ENCODE assay signal across 8 mouse cellular contexts in the genomic region with DNA sequence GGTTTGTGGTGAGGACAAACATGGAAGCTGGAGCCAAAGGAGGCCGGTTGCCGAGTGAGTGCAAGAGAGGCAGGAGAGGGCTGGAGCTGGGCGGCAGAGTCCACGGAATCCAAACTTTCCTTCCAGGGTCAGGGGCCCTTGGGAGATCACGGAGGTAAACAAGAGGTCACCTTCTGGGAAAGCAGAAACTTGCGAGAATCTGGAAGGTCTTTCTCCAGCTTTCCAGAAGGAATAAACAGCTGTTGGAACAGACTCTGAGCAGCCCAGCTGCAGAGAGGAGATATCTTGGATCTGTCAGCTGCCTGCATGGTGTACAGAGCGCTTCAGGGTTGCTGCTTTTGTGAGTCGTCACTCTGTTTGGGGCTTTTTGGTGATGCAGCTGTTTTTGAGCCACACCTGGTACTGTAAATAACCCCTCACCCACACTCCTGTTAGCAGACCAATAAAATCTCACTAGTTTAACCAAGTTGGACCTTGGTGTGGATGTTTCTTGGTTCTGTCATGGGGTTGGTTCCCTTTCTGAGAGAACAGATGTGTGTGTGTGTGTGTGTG. TPM values are rescaled to one million over a fixed set of nuclear protein-coding genes. Genes with fewer than 3 reads are reported as not detected.
DNase-seq lines count a peak whose midpoint lies in the region; ATAC-seq lines count a peak whose summit lies in the region.

No protein-coding gene starts in this region.

- H3K9ac ChIP-seq in heart, embryonic 13.5 days: peak overlapping the region; percentile 52; the same call in 1 of the 2 replicates
- peak overlapping the region; percentile 28; the same call in 1 of the 2 replicates for H3K9ac ChIP-seq in kidney, embryonic 14.5 days (ENCODE audit: low read depth, low read length)
- H3K9ac ChIP-seq in stomach, embryonic 16.5 days (ENCODE audit: low read length): peak overlapping the region; percentile 38; the same call in 1 of the 2 replicates

- H3K9me3 ChIP-seq in heart, embryonic 13.5 days: no peaks in the 10 kb centered on the region
- no peaks in the 10 kb centered on the region for H3K9me3 ChIP-seq in kidney, embryonic 14.5 days (ENCODE audit: control insufficient read depth, low read length)
- no peaks in the 10 kb centered on the region for H3K9me3 ChIP-seq in stomach, embryonic 16.5 days (replicated peaks; ENCODE audit: control insufficient read depth, low read length)

- H3K27ac ChIP-seq in heart, embryonic 13.5 days (replicated peaks): peak overlapping the region; percentile 66
- peak overlapping the region; percentile 37; the same call in 1 of the 2 replicates for H3K27ac ChIP-seq in kidney, embryonic 14.5 days (ENCODE audit: low read depth, low read length)
- peak overlapping the region; percentile 73 for H3K27ac ChIP-seq in stomach, embryonic 16.5 days (ENCODE audit: low read length)

- no peaks in the 10 kb centered on the region for H3K27me3 ChIP-seq in heart, embryonic 13.5 days (replicated peaks)
- H3K27me3 ChIP-seq in kidney, embryonic 14.5 days (ENCODE audit: control insufficient read depth, insufficient read depth, low read length): no peaks in the 10 kb centered on the region
- no peaks in the 10 kb centered on the region for H3K27me3 ChIP-seq in stomach, embryonic 16.5 days (ENCODE audit: control insufficient read depth, insufficient read depth, low read length)

- ATAC-seq in heart, embryonic 13.5 days (ENCODE audit: extremely low read depth, insufficient number of reproducible peaks, low FRiP score, low TSS enrichment): peak; percentile 38; the same call in 1 of the 2 replicates
- ATAC-seq in kidney, embryonic 14.5 days (ENCODE audit: low FRiP score, low TSS enrichment): peak; percentile 33
- peak; percentile 54; the same call in 1 of the 2 replicates for ATAC-seq in stomach, embryonic 16.5 days (ENCODE audit: insufficient read depth, low FRiP score)

- H3K36me3 ChIP-seq in heart, embryonic 13.5 days: no peaks in the 10 kb centered on the region
- H3K36me3 ChIP-seq in kidney, embryonic 14.5 days (ENCODE audit: control insufficient read depth, insufficient read depth, low read length): no peaks in the 10 kb centered on the region
- no peaks in the 10 kb centered on the region for H3K36me3 ChIP-seq in stomach, embryonic 16.5 days (ENCODE audit: control insufficient read depth, insufficient read depth, low read length)

- H3K4me1 ChIP-seq in heart, embryonic 13.5 days: peaks cover 22% of the 10 kb centered on the region
- H3K4me1 ChIP-seq in kidney, embryonic 14.5 days (ENCODE audit: control insufficient read depth, insufficient read depth, low read length): peaks cover 11% of the 10 kb centered on the region; the same call in 1 of the 2 replicates
- H3K4me1 ChIP-seq in stomach, embryonic 16.5 days (ENCODE audit: control insufficient read depth, insufficient read depth, low read length): peaks cover 4% of the 10 kb centered on the region; the same call in 1 of the 2 replicates

- peak overlapping the region; percentile 49 for H3K4me3 ChIP-seq in heart, embryonic 13.5 days
- no peak overlapping the region for H3K4me3 ChIP-seq in kidney, embryonic 14.5 days (ENCODE audit: low read length)
- peak overlapping the region; percentile 18 for H3K4me3 ChIP-seq in stomach, embryonic 16.5 days (replicated peaks; ENCODE audit: low read length)

- 19% methylated on average over 8 of the region's 8 CpGs for WGBS in heart, embryonic 13.5 days
- WGBS in kidney, embryonic 14.5 days: 18% methylated on average over 8 of the region's 8 CpGs
- 11% methylated on average over 8 of the region's 8 CpGs for WGBS in stomach, embryonic 16.5 days

- DNase-seq in urinary bladder, adult 18-20 months (ENCODE audit: low spot score in 2 of 2): peak; percentile 33
- no peak for DNase-seq in urinary bladder, postnatal 4 days (ENCODE audit: low spot score in 2 of 2)
- DNase-seq in lung, postnatal 36 days: peak; percentile 44
- DNase-seq in cerebellum, adult 9-11 months: no peak
- DNase-seq in cerebellum, adult 11-12 months: no peak

- peak overlapping the region; percentile 83 for H3K4me2 ChIP-seq in heart, embryonic 13.5 days
- H3K4me2 ChIP-seq in kidney, embryonic 14.5 days (replicated peaks; ENCODE audit: low read depth, low read length): peak overlapping the region; percentile 36; the same call in 1 of the 2 replicates
- H3K4me2 ChIP-seq in stomach, embryonic 16.5 days (ENCODE audit: low read depth, low read length): peak overlapping the region; percentile 44

RNA-seq across cellular contexts. Expression of gene Raf1, which starts 40.7 kb away (rescaled TPM):
- 85.0 and 85.7 TPM in 2 replicates for polyA plus RNA-seq in heart, embryonic 13.5 days (2015; fragmentation: Nextera tagmentation; extraction: Ambion mirVana)
- 85.9 and 125 TPM in 2 replicates for polyA plus RNA-seq in kidney, embryonic 14.5 days (2014; fragmentation: Nextera tagmentation; extraction: Ambion mirVana)
- 76.9 and 79.1 TPM in 2 replicates for polyA plus RNA-seq in stomach, embryonic 16.5 days (2015; fragmentation: Nextera tagmentation; extraction: Ambion mirVana)

RNA-seq across cellular contexts. Expression of gene Tmem40, which starts 45.0 kb away (rescaled TPM):
- 1.5 and 2.2 TPM in 2 replicates for polyA plus RNA-seq in heart, embryonic 13.5 days (2015; fragmentation: Nextera tagmentation; extraction: Ambion mirVana)
- 1.4 and 1.8 TPM in 2 replicates for polyA plus RNA-seq in kidney, embryonic 14.5 days (2014; fragmentation: Nextera tagmentation; extraction: Ambion mirVana)
- 34.2 and 42.3 TPM in 2 replicates for polyA plus RNA-seq in stomach, embryonic 16.5 days (2015; fragmentation: Nextera tagmentation; extraction: Ambion mirVana)

RNA-seq across cellular contexts. Expression of gene Cand2, which starts 57.2 kb away (rescaled TPM):
- polyA plus RNA-seq in heart, embryonic 13.5 days (2015; fragmentation: Nextera tagmentation; extraction: Ambion mirVana): 51.2 and 52.5 TPM in 2 replicates
- polyA plus RNA-seq in kidney, embryonic 14.5 days (2014; fragmentation: Nextera tagmentation; extraction: Ambion mirVana): 24.0 and 36.1 TPM in 2 replicates
- 19.6 and 22.6 TPM in 2 replicates for polyA plus RNA-seq in stomach, embryonic 16.5 days (2015; fragmentation: Nextera tagmentation; extraction: Ambion mirVana)

Comparison
In these comparisons a context has a peak if more than half of its experiments do, and no peak if none do; other contexts are left out.
1. DNase-seq: peak in urinary bladder, adult 18-20 months (2 of 2) and lung, postnatal 36 days (single experiment); none in urinary bladder, postnatal 4 days (0 of 2), cerebellum, adult 9-11 months (single experiment) and cerebellum, adult 11-12 months (single experiment).
2. RNA of gene Tmem40, which starts 45.0 kb away (polyA plus RNA-seq): 34.2 to 42.3 TPM in stomach, embryonic 16.5 days; 1.5 to 2.2 TPM in heart, embryonic 13.5 days and 1.4 to 1.8 TPM in kidney, embryonic 14.5 days; every median in the first group is over 10 times any median in the second.
3. Peak in every context shown above with its lines, with median percentiles within 50 percentile points of each other: ATAC-seq, H3K27ac ChIP-seq, H3K4me2 ChIP-seq and H3K9ac ChIP-seq.